Mouse (Mus musculus) limb, embryonic 12.5 days (tissue): Measurements from ENCODE around the gene Wbp2nl. TPM values are rescaled to one million over a fixed set of nuclear protein-coding genes. Genes with fewer than 3 reads are reported as not detected.
"Not testable (repeated sequence)": the region's sequence is repeated elsewhere in the genome, so short reads cannot be mapped to it uniquely, and the experiment has no call there.

Experiments used
- ATAC-seq: fragments of 200-750 bp; cut with Nextera tagmentation; 2 replicates; pipeline ENCODE4 v1.8.0; 2017; ENCODE audit warnings: low read depth, moderate TSS enrichment; ENCODE audit not compliant: insufficient number of reproducible peaks, insufficient read depth, low FRiP score, low TSS enrichment
- H3K27ac ChIP-seq: fragments of 300-500 bp; sonication (generic); 2 replicates; pipeline ENCODE4 v1.5.1; 2016; ENCODE audit warnings: mild to moderate bottlenecking, moderate library complexity
- H3K27me3 ChIP-seq: fragments of 300-500 bp; sonication (generic); 2 replicates; pipeline ENCODE4 v1.6.1; 2016; ENCODE audit warnings: mild to moderate bottlenecking, moderate library complexity
- H3K36me3 ChIP-seq: fragments of 300-500 bp; sonication (generic); 2 replicates; pipeline ENCODE4 v1.6.1; 2016; ENCODE audit warnings: mild to moderate bottlenecking, moderate library complexity
- H3K4me1 ChIP-seq: fragments of 300-500 bp; sonication (generic); replicated peaks from 2 replicates; pipeline ENCODE4 v1.6.1; 2016
- H3K4me2 ChIP-seq: fragments of 300-500 bp; sonication (generic); 2 replicates; pipeline ENCODE4 v1.6.1; 2016; ENCODE audit warnings: mild to moderate bottlenecking, moderate library complexity
- H3K4me3 ChIP-seq: fragments of 300-500 bp; sonication (generic); replicated peaks from 2 replicates; pipeline ENCODE4 v1.5.1; 2016; ENCODE audit warnings: mild to moderate bottlenecking
- H3K9ac ChIP-seq: fragments of 300-500 bp; sonication (generic); replicated peaks from 2 replicates; pipeline ENCODE4 v1.6.1; 2016; ENCODE audit warnings: mild to moderate bottlenecking, moderate library complexity
- H3K9me3 ChIP-seq: fragments of 300-500 bp; sonication (generic); 2 replicates; pipeline ENCODE4 v1.6.1; 2016; ENCODE audit warnings: mild to moderate bottlenecking, moderate library complexity
- WGBS: fragments of 180-500 bp; shearing (Covaris S2); methylation state at CpG from one replicate; pipeline ENCODE4 v1.1.7; 2016; 5-methylcytosine and 5-hydroxymethylcytosine counted together
- polyA plus RNA-seq: library from polyadenylated mRNA; unstranded; fragments of >200 nt; fragmentation: Nextera tagmentation; extraction: Ambion mirVana; gene quantifications from 2 replicates; pipeline ENCODE4 v1.2.1, GENCODE M21; 2016

Gene Wbp2nl
- polyA plus RNA-seq, 1 experiment from 2014 or later: not detected

GRCm38 (mm10) chr15:82348999-82349341 is 50.2 kb downstream of the Wbp2nl start:
- Histone ChIP-seq H3K4me1 (peaks cover 30% of the 10 kb centered on the region), H3K9ac (no peak overlapping the region), H3K9me3 (no peaks in the 10 kb centered on the region), H3K36me3 (peaks cover 45% of the 10 kb centered on the region), H3K4me2 (no peak overlapping the region), H3K27ac (no peak overlapping the region), H3K4me3 (no peak overlapping the region), H3K27me3 (no peaks in the 10 kb centered on the region)
- WGBS: 84% methylated on average over 2 of the region's 2 CpGs
- ATAC-seq: no peak

- peaks cover 45% of the 10 kb centered on the region for H3K36me3 ChIP-seq
- H3K9me3 ChIP-seq: no peaks in the 10 kb centered on the region
- no peak for ATAC-seq
- H3K27me3 ChIP-seq: no peaks in the 10 kb centered on the region
- H3K27ac ChIP-seq: no peak overlapping the region
- WGBS: 94% methylated on average over 4 of the region's 4 CpGs
- H3K4me1 ChIP-seq: peaks cover 32% of the 10 kb centered on the region
- no peak overlapping the region for H3K9ac ChIP-seq
- no peak overlapping the region for H3K4me2 ChIP-seq
- H3K4me3 ChIP-seq: no peak overlapping the region
Observed at GRCm38 (mm10) chr15:82350349-82350748, 51.6 kb downstream of the Wbp2nl start.

- Histone ChIP-seq H3K4me2 (no peak overlapping the region), H3K36me3 (peaks cover 45% of the 10 kb centered on the region), H3K9me3 (no peaks in the 10 kb centered on the region), H3K4me1 (peaks cover 31% of the 10 kb centered on the region), H3K9ac (no peak overlapping the region), H3K4me3 (no peak overlapping the region), H3K27me3 (no peaks in the 10 kb centered on the region), H3K27ac (no peak overlapping the region)
- no peak for ATAC-seq
- 91% methylated on average over 3 of the region's 3 CpGs for WGBS
Observed at GRCm38 (mm10) chr15:82351480-82351879, 52.7 kb downstream of the Wbp2nl start.

GRCm38 (mm10) chr15:82353078-82353744 is 54.5 kb downstream of the Wbp2nl start:
- Histone ChIP-seq H3K4me2 (peak overlapping the region; percentile 86), H3K27ac (peak overlapping the region; percentile 84), H3K4me1 (peaks cover 19% of the 10 kb centered on the region), H3K27me3 (no peaks in the 10 kb centered on the region), H3K9me3 (no peaks in the 10 kb centered on the region), H3K9ac (peak overlapping the region; percentile 93), H3K36me3 (peaks cover 35% of the 10 kb centered on the region), H3K4me3 (peak overlapping the region; percentile 93)
- WGBS: 32% methylated on average over 14 of the region's 14 CpGs
- no peak for ATAC-seq

GRCm38 (mm10) chr15:82353745-82354113 is 55.0 kb downstream of the Wbp2nl start:
- Histone ChIP-seq H3K9me3 (no peaks in the 10 kb centered on the region), H3K9ac (peak overlapping the region; percentile 93), H3K27me3 (no peaks in the 10 kb centered on the region), H3K4me3 (peak overlapping the region; percentile 93), H3K27ac (peak overlapping the region; percentile 84), H3K4me2 (peak overlapping the region; percentile 86), H3K4me1 (peaks cover 23% of the 10 kb centered on the region), H3K36me3 (peaks cover 30% of the 10 kb centered on the region)
- ATAC-seq: no peak; the same call in 1 of the 2 replicates
- WGBS: under 1% methylated on average over 23 of the region's 23 CpGs

GRCm38 (mm10) chr15:82354126-82354945 is 55.6 kb downstream of the Wbp2nl start, which contains the start of gene Ndufa6:
Ndufa6 (minus strand) TSS chr15:82354322.
- 2% methylated on average over 57 of the region's 57 CpGs for WGBS
- H3K36me3 ChIP-seq: peaks cover 24% of the 10 kb centered on the region

GRCm38 (mm10) chr15:82358431-82359260 is 59.9 kb downstream of the Wbp2nl start:
- Histone ChIP-seq H3K36me3 (no peaks in the 10 kb centered on the region), H3K9me3 (no peaks in the 10 kb centered on the region), H3K4me3 (no peak overlapping the region), H3K4me1 (peaks cover 12% of the 10 kb centered on the region; the same call in 1 of the 2 replicates), H3K27ac (peak overlapping the region; percentile 41; the same call in 1 of the 2 replicates), H3K4me2 (no peak overlapping the region), H3K9ac (peak overlapping the region; percentile 37; the same call in 1 of the 2 replicates), H3K27me3 (no peaks in the 10 kb centered on the region)
- ATAC-seq: no peak
- 65% methylated on average over 22 of the region's 22 CpGs for WGBS

More at GRCm38 (mm10) chr15:82354126-82354945, 55.6 kb downstream of the Wbp2nl start, which contains the start of gene Ndufa6:
- Histone ChIP-seq H3K4me1 (peaks cover 29% of the 10 kb centered on the region), H3K9me3 (no peaks in the 10 kb centered on the region), H3K9ac (peak within 1 kb of the TSS; percentile 93), H3K27me3 (no peaks in the 10 kb centered on the region), H3K4me2 (peak within 1 kb of the TSS; percentile 86), H3K4me3 (peak within 1 kb of the TSS; percentile 93), H3K27ac (peak within 1 kb of the TSS; percentile 85)
- ATAC-seq: peak; percentile 99

GRCm38 (mm10) chr15:82361459-82362018 is 62.8 kb downstream of the Wbp2nl start:
- 69% methylated on average over 11 of the region's 11 CpGs for WGBS
- no peak overlapping the region for H3K9ac ChIP-seq
- H3K27me3 ChIP-seq: no peaks in the 10 kb centered on the region
- H3K9me3 ChIP-seq: no peaks in the 10 kb centered on the region
- no peaks in the 10 kb centered on the region for H3K36me3 ChIP-seq
- no peak overlapping the region for H3K4me2 ChIP-seq
- ATAC-seq: no peak
- H3K4me3 ChIP-seq: no peak overlapping the region
- no peak overlapping the region for H3K27ac ChIP-seq
- peaks cover 10% of the 10 kb centered on the region; the same call in 1 of the 2 replicates for H3K4me1 ChIP-seq

- Histone ChIP-seq H3K27ac (no peak overlapping the region), H3K4me2 (no peak overlapping the region), H3K4me3 (no peak overlapping the region), H3K27me3 (no peaks in the 10 kb centered on the region), H3K9ac (no peak overlapping the region), H3K9me3 (no peaks in the 10 kb centered on the region), H3K36me3 (no peaks in the 10 kb centered on the region), H3K4me1 (peaks cover 10% of the 10 kb centered on the region; the same call in 1 of the 2 replicates)
- no peak for ATAC-seq
- 85% methylated on average over 4 of the region's 4 CpGs for WGBS
Observed at GRCm38 (mm10) chr15:82362234-82362633, 63.5 kb downstream of the Wbp2nl start.

- not testable (repeated sequence) for H3K36me3 ChIP-seq, H3K4me3 ChIP-seq, H3K27me3 ChIP-seq, H3K4me2 ChIP-seq, H3K9me3 ChIP-seq, H3K4me1 ChIP-seq, H3K27ac ChIP-seq, H3K9ac ChIP-seq, ATAC-seq
- WGBS: 88% methylated on average over 10 of the region's 12 CpGs
Observed at GRCm38 (mm10) chr15:82363801-82364200, 65.0 kb downstream of the Wbp2nl start.
